Mouse (Mus musculus) myocyte (in vitro differentiated cells): ENCODE measurements around the gene Adamts4. TPM values are rescaled to one million over a fixed set of nuclear protein-coding genes. Genes with fewer than 3 reads are reported as not detected.

Experiments
- H3K27me3 ChIP-seq: one replicate; pipeline ENCODE4 v1.6.1; 2011; ENCODE audit not compliant: control insufficient read depth, insufficient read depth, insufficient read length
- H3K36me3 ChIP-seq: one replicate; pipeline ENCODE4 v1.6.1; 2011; ENCODE audit not compliant: control insufficient read depth, insufficient read depth
- H3K4me2 ChIP-seq: one replicate; pipeline ENCODE4 v1.6.1; 2011; ENCODE audit warnings: low read depth, control low read depth
- H3K4me3 ChIP-seq: one replicate; pipeline ENCODE4 v1.5.1; 2011; ENCODE audit warnings: mild to moderate bottlenecking, control low read depth, moderate library complexity
- H3K79me2 ChIP-seq: one replicate; pipeline ENCODE4 v1.6.1; 2011; ENCODE audit not compliant: control insufficient read depth, insufficient read depth
- H3ac ChIP-seq: one replicate; pipeline ENCODE4 v1.6.1; 2011; ENCODE audit not compliant: control insufficient read depth, insufficient read length
- CEBPB ChIP-seq: IDR thresholded peaks from 2 replicates; pipeline ENCODE4 v1.6.1; 2011; ENCODE audit warnings: mild to moderate bottlenecking, moderate library complexity; ENCODE audit not compliant: poor library complexity, insufficient read depth, severe bottlenecking
- E2F4 ChIP-seq: IDR thresholded peaks from one replicate; pipeline ENCODE4 v1.6.1; 2011; ENCODE audit warnings: mild to moderate bottlenecking, control low read depth, moderate library complexity; ENCODE audit not compliant: insufficient read depth
- MAX ChIP-seq: IDR thresholded peaks from one replicate; pipeline ENCODE4 v1.6.1; 2011; ENCODE audit warnings: low read depth, mild to moderate bottlenecking, control low read depth
- MYOD1 ChIP-seq, 3 experiments: IDR thresholded peaks; one replicate each; pipeline ENCODE4 v1.6.1; 2011; ENCODE audit warnings: control low read depth in 2 of 3, low read depth in 2 of 3, mild to moderate bottlenecking in 2 of 3, moderate library complexity in 1 of 3; ENCODE audit not compliant: insufficient read length in 2 of 3, control insufficient read depth in 1 of 3
- MYOG ChIP-seq, 3 experiments: IDR thresholded peaks; one replicate each; pipeline ENCODE4 v1.6.1; 2011; ENCODE audit warnings: control low read depth in 2 of 3, low read depth in 2 of 3, mild to moderate bottlenecking in 2 of 3; ENCODE audit not compliant: insufficient read length in 2 of 3, control insufficient read depth in 1 of 3, insufficient read depth in 1 of 3
- POLR2A ChIP-seq: IDR thresholded peaks from one replicate; pipeline ENCODE4 v1.6.1; 2011; ENCODE audit warnings: low read depth, mild to moderate bottlenecking, control low read depth, moderate library complexity; ENCODE audit not compliant: insufficient read length
- POLR2AphosphoS2 ChIP-seq: IDR thresholded peaks from one replicate; pipeline ENCODE4 v1.6.1; 2011; ENCODE audit warnings: low read depth, control low read depth; ENCODE audit not compliant: insufficient read length
- REST ChIP-seq: IDR thresholded peaks from one replicate; pipeline ENCODE4 v1.6.1; 2011; ENCODE audit warnings: mild to moderate bottlenecking, control low read depth, moderate library complexity; ENCODE audit not compliant: insufficient read depth, insufficient read length
- SRF ChIP-seq: IDR thresholded peaks from one replicate; pipeline ENCODE4 v1.6.1; 2011; ENCODE audit warnings: low read depth; ENCODE audit not compliant: control insufficient read depth, insufficient read length
- TCF12 ChIP-seq: IDR thresholded peaks from one replicate; pipeline ENCODE4 v1.6.1; 2011; ENCODE audit warnings: mild to moderate bottlenecking, control low read depth; ENCODE audit not compliant: poor library complexity, insufficient read depth, severe bottlenecking
- TCF3 ChIP-seq: IDR thresholded peaks from one replicate; pipeline ENCODE4 v1.6.1; 2011; ENCODE audit warnings: low read depth, control low read depth; ENCODE audit not compliant: insufficient read length
- USF1 ChIP-seq: IDR thresholded peaks from one replicate; pipeline ENCODE4 v1.6.1; 2011; ENCODE audit warnings: low read depth, mild to moderate bottlenecking, control low read depth, moderate library complexity
- polyA plus RNA-seq: library from polyadenylated mRNA; unstranded; fragments of >200 nt; fragmentation: generic; extraction: Trizol; gene quantifications from one replicate; pipeline ENCODE4 v1.2.1, GENCODE M21; 2012; ENCODE audit warnings: missing spikeins

Gene Adamts4
- polyA plus RNA-seq, 1 experiment, result 15.0 TPM

DNA sequence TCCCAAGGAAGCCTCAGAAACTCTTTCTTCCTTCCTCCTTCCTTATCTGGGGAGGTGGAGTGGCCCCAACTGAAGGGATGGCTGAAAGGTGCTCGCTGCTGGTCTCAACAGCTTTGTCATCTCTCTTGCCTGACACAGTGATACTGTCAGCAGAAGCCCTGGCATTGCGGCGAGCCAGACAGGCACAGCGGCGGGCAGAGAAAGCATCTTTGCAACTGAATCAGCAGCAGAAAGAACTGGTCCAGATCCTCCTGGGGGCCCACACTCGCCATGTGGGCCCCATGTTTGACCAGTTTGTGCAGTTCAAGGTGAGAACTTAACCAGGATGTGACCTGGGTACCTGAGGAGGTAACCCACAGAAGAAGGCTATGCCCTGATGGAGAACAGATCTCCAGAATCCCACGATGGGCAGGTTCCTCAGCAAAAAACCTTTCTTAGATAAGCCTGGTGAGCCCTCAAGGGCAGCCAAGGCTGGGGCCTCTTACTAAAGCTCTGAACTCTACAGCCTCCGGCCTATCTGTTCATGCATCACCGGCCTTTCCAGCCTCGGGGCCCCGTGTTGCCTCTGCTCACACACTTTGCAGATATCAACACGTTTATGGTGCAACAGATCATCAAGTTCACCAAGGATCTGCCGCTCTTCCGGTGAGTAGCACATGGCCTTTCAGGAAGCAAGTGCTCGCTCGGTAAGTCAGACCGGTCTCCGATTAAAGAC lies 33.8 kb upstream of the Adamts4 start:
- Histone ChIP-seq H3K4me3 (no peak overlapping the region), H3K36me3 (peaks cover 4% of the 10 kb centered on the region), H3K4me2 (no peak overlapping the region), H3ac (no peak overlapping the region), H3K27me3 (no peaks in the 10 kb centered on the region), H3K79me2 (no peaks in the 10 kb centered on the region)
- TF ChIP-seq POLR2AphosphoS2 (no peak), CEBPB (no peak)

DNA sequence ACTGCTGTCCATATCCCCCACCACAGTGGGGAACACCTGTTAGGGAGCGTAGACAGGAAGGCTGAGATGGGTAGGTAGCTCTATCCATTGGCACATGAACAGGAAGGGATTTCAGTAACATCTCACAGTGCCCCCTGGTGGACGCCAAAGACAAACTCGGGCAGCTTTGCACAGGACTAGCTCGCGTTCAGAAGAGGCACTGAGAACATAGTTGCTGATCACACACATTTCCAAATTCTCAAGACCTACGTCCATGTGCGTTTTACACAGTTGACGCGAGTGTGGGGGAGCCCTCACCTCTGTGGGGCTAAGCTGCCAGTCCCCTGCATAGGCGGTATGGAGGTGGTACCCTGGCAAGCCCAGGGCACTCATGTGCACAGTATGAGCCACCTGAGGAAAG lies 29.4 kb upstream of the Adamts4 start:
- H3K36me3 ChIP-seq, result peaks cover 4% of the 10 kb centered on the region
- no peaks in the 10 kb centered on the region for H3K27me3 ChIP-seq
- TF ChIP-seq MYOD1 (IDR thresholded peaks at IDR 0.05; ENCODE audit: control insufficient read depth in 1 of 3, insufficient read length in 2 of 3, low read depth in 2 of 3) (peak in 2 of 3 experiments; percentile 16 to 24), E2F4 (no peak)
- no peak overlapping the region for H3ac ChIP-seq
- no peaks in the 10 kb centered on the region for H3K79me2 ChIP-seq
- H3K4me2 ChIP-seq, result peak overlapping the region; percentile 97
- H3K4me3 ChIP-seq, result peak overlapping the region; percentile 70

DNA sequence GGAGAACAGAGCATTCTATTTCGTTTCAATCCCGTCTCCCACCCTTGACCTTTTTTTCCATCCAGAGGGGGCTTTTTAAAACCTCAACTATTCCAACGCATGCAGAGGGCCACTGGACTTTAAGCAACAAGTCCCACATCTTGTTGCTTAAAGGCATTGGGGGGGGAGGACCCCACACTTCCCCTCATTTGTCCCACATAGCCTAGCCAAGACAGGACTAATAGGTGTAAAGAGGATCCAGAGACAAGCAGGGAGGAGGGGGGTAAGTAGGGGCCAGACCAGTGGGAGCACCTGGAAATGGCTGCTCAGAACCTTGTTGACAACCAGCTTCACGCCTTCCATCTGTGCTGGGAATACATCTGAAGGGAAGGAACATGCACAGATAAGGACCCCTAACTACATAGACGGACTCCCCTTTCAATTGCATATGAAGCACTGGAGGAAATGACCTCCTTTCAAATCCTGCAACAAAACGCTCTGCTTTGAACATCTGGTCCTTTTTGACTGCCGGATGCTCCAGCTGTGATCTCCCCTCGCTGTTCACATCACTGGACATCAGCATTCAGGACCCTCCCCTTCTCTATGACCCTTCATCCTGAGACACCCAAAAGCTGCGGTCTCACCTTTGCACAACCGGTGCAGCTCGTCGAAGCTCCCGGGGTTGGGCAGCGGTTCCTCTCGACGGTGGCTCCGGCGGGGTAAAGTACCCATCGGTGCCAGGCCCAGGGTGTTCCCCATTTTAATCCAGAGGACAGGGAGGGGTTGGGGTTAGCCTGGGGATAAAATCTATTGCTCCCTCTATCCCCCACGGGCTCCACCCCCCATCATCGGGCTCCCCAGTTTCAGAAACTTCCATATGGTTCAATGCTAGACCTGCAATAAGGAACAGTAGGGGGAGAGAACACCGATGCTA lies 28.7 kb upstream of the Adamts4 start:
- Histone ChIP-seq H3K36me3 (peaks cover 4% of the 10 kb centered on the region), H3ac (no peak overlapping the region), H3K79me2 (no peaks in the 10 kb centered on the region), H3K4me2 (peak overlapping the region; percentile 97), H3K27me3 (no peaks in the 10 kb centered on the region), H3K4me3 (peak overlapping the region; percentile 70)
- no peak for TF ChIP-seq TCF12
- no peak for TF ChIP-seq USF1
- TF ChIP-seq TCF3, result no peak
- no peak for TF ChIP-seq POLR2A
- TF ChIP-seq MAX, result no peak
- no peak for TF ChIP-seq MYOD1 (IDR thresholded peaks at IDR 0.05; ENCODE audit: control insufficient read depth in 1 of 3, insufficient read length in 2 of 3, low read depth in 2 of 3)
- no peak for TF ChIP-seq E2F4
- TF ChIP-seq SRF, result no peak
- no peak for TF ChIP-seq REST
- no peak for TF ChIP-seq POLR2AphosphoS2
- TF ChIP-seq CEBPB, result no peak
- TF ChIP-seq MYOG (IDR thresholded peaks at IDR 0.05; ENCODE audit: control insufficient read depth in 1 of 3, insufficient read depth in 1 of 3, insufficient read length in 2 of 3, low read depth in 2 of 3), result no peak

DNA sequence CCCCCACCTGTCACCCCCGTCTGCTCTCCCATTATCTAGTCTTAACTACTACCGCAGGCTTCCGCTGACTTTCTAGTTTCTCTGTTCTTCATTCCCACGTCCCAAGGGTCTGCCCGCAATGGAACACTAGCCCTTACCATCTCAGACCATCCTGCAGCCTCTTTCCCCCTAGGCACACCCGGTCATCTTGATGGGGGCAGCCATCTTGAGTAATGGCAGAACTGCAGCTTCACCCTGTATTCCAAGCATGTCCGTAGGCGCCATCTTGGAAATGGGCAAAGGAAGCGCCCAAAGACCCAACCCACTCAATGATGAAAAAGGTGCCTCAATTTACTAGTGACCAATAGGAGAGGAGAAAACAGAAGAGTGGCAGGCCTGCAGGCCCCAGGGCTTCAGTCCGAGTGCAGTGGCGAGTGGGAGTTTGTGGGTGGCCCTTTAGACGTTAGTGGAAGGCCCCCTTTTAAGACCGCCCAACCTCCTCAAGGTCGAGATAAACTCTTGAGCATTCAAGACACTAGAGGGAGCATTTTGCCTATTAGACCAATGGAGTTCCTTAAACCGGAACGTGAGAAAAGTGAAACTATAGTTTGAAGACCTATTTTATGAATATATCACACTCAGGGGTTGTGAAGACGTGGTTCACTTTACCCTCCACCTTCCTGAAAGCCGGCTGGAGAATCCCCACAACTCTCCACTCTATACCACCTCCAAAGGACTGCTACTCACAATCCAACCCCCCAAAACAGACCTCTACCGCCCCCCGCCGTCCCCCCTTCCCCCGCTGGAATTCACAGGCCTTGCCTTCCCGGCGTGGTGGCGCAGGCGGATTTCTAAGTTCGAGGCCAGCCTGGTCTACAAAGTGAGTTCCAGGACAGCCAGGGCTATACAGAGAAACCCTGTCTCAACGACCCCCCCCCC lies 27.7 kb upstream of the Adamts4 start, which contains the start of gene Tomm40l:
Tomm40l (minus strand) TSS at position 277 of the 918 bp plus-strand sequence.
- Histone ChIP-seq H3K27me3 (no peaks in the 10 kb centered on the region), H3K79me2 (no peaks in the 10 kb centered on the region), H3K4me3 (peak within 1 kb of the TSS; percentile 70), H3K4me2 (peak within 1 kb of the TSS; percentile 97), H3K36me3 (peaks cover 4% of the 10 kb centered on the region), H3ac (no peak within 1 kb of the TSS)
- TF ChIP-seq TCF12 (no peak), SRF (no peak), POLR2A (peak; percentile 52), POLR2AphosphoS2 (peak; percentile 18), E2F4 (no peak), MAX (no peak)

DNA sequence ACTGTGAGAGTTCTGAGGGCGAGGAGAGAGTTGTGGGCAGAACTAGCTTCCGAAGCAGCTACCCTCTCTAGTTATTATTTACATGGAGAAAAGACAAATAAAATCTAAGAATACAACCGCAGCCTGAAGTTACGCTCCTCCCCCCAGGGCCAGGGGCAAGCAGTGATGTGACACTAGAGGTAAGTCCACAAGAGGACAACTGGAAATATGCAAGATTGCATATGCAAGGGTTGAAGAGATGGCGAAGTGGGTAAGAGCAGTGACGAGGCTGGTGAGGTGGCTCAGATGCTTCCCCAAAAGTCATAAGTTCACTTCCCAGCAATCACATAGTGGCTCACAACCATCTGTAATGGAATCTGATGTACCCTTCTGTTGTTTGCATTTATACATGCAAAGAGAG lies 27.1 kb upstream of the Adamts4 start:
- Histone ChIP-seq H3K4me2 (peak overlapping the region; percentile 36), H3ac (no peak overlapping the region), H3K36me3 (peaks cover 4% of the 10 kb centered on the region), H3K27me3 (no peaks in the 10 kb centered on the region), H3K4me3 (peak overlapping the region; percentile 70), H3K79me2 (no peaks in the 10 kb centered on the region)
- TF ChIP-seq MYOG (IDR thresholded peaks at IDR 0.05; ENCODE audit: control insufficient read depth in 1 of 3, insufficient read depth in 1 of 3, insufficient read length in 2 of 3, low read depth in 2 of 3) (no peak), MAX (no peak), E2F4 (no peak), MYOD1 (IDR thresholded peaks at IDR 0.05; ENCODE audit: control insufficient read depth in 1 of 3, insufficient read length in 2 of 3, low read depth in 2 of 3) (no peak), TCF3 (no peak), USF1 (no peak), POLR2AphosphoS2 (no peak), REST (no peak), SRF (no peak), TCF12 (no peak), POLR2A (no peak), CEBPB (no peak)
